In genomic region chr1:110118862-110119261, GRCm38 (mm10) we compare ENCODE assay signal across 18 mouse cellular contexts.
"Had no signal": no experiment of that assay in that cellular context is flagged by ENCODE, and none has a peak within 500 bp of the region (broad histone marks: within the 10 kb centered on the region; RNA-seq: fewer than 3 reads in every experiment).

No protein-coding gene starts in this region.

- H3K9me3 ChIP-seq: kidney, embryonic 15.5 days; liver, embryonic 13.5 days; neural tube, embryonic 12.5 days; neural tube, embryonic 15.5 days had no signal

- DNase-seq: kidney, adult 11 months; kidney, adult 8-10 months; kidney, postnatal 10 days; kidney, postnatal 36 days; layer of hippocampus, postnatal 36 days; liver, embryonic 13.5 days; lung, adult 2 months; lung, postnatal 14 days; lung, postnatal 4 days; right cerebral cortex, adult 18-20 months; right cerebral cortex, postnatal 14 days; right cerebral cortex, postnatal 4 days; thymus, postnatal 25 days had no signal

- H3K4me1 ChIP-seq: kidney, embryonic 15.5 days; liver, embryonic 13.5 days; neural tube, embryonic 12.5 days; neural tube, embryonic 15.5 days had no signal

- H3K4me2 ChIP-seq: kidney, embryonic 15.5 days; liver, embryonic 13.5 days; neural tube, embryonic 12.5 days; neural tube, embryonic 15.5 days had no signal

- H3K27ac ChIP-seq: kidney, embryonic 15.5 days; left cerebral cortex, adult 2 months; liver, embryonic 13.5 days; neural tube, embryonic 12.5 days; neural tube, embryonic 15.5 days; stomach, postnatal 0 days had no signal

- H3K36me3 ChIP-seq: kidney, embryonic 15.5 days; liver, embryonic 13.5 days; neural tube, embryonic 12.5 days; neural tube, embryonic 15.5 days had no signal

- H3K27me3 ChIP-seq: kidney, embryonic 15.5 days; liver, embryonic 13.5 days; neural tube, embryonic 12.5 days; neural tube, embryonic 15.5 days had no signal

- H3K4me3 ChIP-seq: kidney, embryonic 15.5 days; left cerebral cortex, adult 2 months; liver, embryonic 13.5 days; neural tube, embryonic 12.5 days; neural tube, embryonic 15.5 days had no signal

- H3K9ac ChIP-seq: kidney, embryonic 15.5 days; liver, embryonic 13.5 days; neural tube, embryonic 12.5 days; neural tube, embryonic 15.5 days had no signal
